25 mouse cellular contexts compared by ENCODE assay signal in genomic region chr5:144926275-144926674, GRCm38 (mm10).
"Had no signal": no experiment of that assay in that cellular context is flagged by ENCODE, and none has a peak within 500 bp of the region (broad histone marks: within the 10 kb centered on the region; RNA-seq: fewer than 3 reads in every experiment).

No protein-coding gene starts in this region.

- ATAC-seq: hindbrain, postnatal 0 days; intestine, embryonic 15.5 days; intestine, postnatal 0 days had no signal

- H3K27ac ChIP-seq: heart, adult 2 months; heart, embryonic 13.5 days; heart, embryonic 15.5 days; hindbrain, embryonic 13.5 days; hindbrain, embryonic 15.5 days; hindbrain, postnatal 0 days; intestine, embryonic 15.5 days; limb, embryonic 10.5 days; limb, embryonic 12.5 days; liver, embryonic 13.5 days; liver, embryonic 15.5 days had no signal

- DNase-seq: gastrocnemius, postnatal 10 days; gastrocnemius, postnatal 36 days; heart, adult 11 months; heart, adult 2 months; heart, postnatal 14 days; heart, postnatal 36 days; kidney, adult 18-20 months; kidney, adult 8-10 months; kidney, postnatal 10 days; kidney, postnatal 25 days; kidney, postnatal 4 days; layer of hippocampus, adult 9-11 months; layer of hippocampus, postnatal 36 days; liver; liver, embryonic 13.5 days had no signal

- H3K4me3 ChIP-seq: heart, adult 2 months; heart, embryonic 13.5 days; heart, embryonic 15.5 days; hindbrain, embryonic 13.5 days; hindbrain, embryonic 15.5 days; intestine, embryonic 15.5 days; limb, embryonic 10.5 days; limb, embryonic 12.5 days; liver, embryonic 13.5 days; liver, embryonic 15.5 days had no signal
